Mouse (Mus musculus) limb, embryonic 14.5 days (tissue): ENCODE measurements at regions not wholly inside any gene's neighbourhood (a gene's known extent, or its start where the extent isn't known, plus 50 kb on each side); places are given as distances from the start of the nearest gene placed in this dataset.

Source experiments
- ATAC-seq: fragments of 200-750 bp; cut with Nextera tagmentation; 2 replicates; pipeline ENCODE4 v1.8.0; 2017; ENCODE audit warnings: low read depth, moderate number of reproducible peaks, moderate TSS enrichment; ENCODE audit not compliant: low FRiP score
- DNase-seq: peaks from one replicate; pipeline ENCODE4 v3.0.0-alpha.2; 2015; ENCODE audit warnings: low spot score
- H3K27ac ChIP-seq: fragments of 300-500 bp; sonication (generic); replicated peaks from 2 replicates; pipeline ENCODE4 v1.5.1; 2014; ENCODE audit warnings: low read depth, mild to moderate bottlenecking, low read length, moderate library complexity, mixed read lengths
- H3K27me3 ChIP-seq: fragments of 300-500 bp; sonication (generic); 2 replicates; pipeline ENCODE4 v1.6.1; 2014; ENCODE audit warnings: low read length, mixed read lengths; ENCODE audit not compliant: control insufficient read depth, insufficient read depth
- H3K36me3 ChIP-seq: fragments of 300-500 bp; sonication (generic); 2 replicates; pipeline ENCODE4 v1.6.1; 2014; ENCODE audit warnings: mild to moderate bottlenecking, low read length, moderate library complexity, mixed read lengths; ENCODE audit not compliant: control insufficient read depth, insufficient read depth
- H3K4me1 ChIP-seq: fragments of 300-500 bp; sonication (generic); 2 replicates; pipeline ENCODE4 v1.6.1; 2014; ENCODE audit warnings: antibody characterized with exemption, low read length, mixed read lengths; ENCODE audit not compliant: control insufficient read depth, insufficient read depth
- H3K4me2 ChIP-seq: fragments of 300-500 bp; sonication (generic); replicated peaks from 2 replicates; pipeline ENCODE4 v1.6.1; 2014; ENCODE audit warnings: low read depth, mild to moderate bottlenecking, low read length, moderate library complexity; ENCODE audit not compliant: severe bottlenecking
- H3K4me3 ChIP-seq: fragments of 300-500 bp; sonication (generic); replicated peaks from 2 replicates; pipeline ENCODE4 v1.5.1; 2014; ENCODE audit warnings: low read length
- H3K9ac ChIP-seq: fragments of 300-500 bp; sonication (generic); 2 replicates; pipeline ENCODE4 v1.6.1; 2014; ENCODE audit warnings: mild to moderate bottlenecking, low read depth, low read length, moderate library complexity; ENCODE audit not compliant: severe bottlenecking
- H3K9me3 ChIP-seq: fragments of 300-500 bp; sonication (generic); 2 replicates; pipeline ENCODE4 v1.6.1; 2016; ENCODE audit warnings: low read length; ENCODE audit not compliant: control insufficient read depth
- POLR2A ChIP-seq: fragments of 200-500 bp; IDR thresholded peaks from 2 replicates; pipeline ENCODE4 v1.8.0; 2012; ENCODE audit warnings: inconsistent platforms, mild to moderate bottlenecking, moderate library complexity, borderline replicate concordance; ENCODE audit not compliant: insufficient read depth, insufficient read length; ENCODE audit errors: extremely low read depth
- WGBS: fragments of 180-500 bp; shearing (Covaris S2); extraction: QIAGEN DNeasy Blood & Tissue Kit; methylation state at CpG from one replicate; pipeline ENCODE4 v1.1.7; 2014; 5-methylcytosine and 5-hydroxymethylcytosine counted together

- no peaks in the 10 kb centered on the region for H3K36me3 ChIP-seq
- ATAC-seq (no peak), DNase-seq (no peak)
- 80% methylated on average over 1 of the region's 1 CpGs for WGBS
- H3K27me3 ChIP-seq, result no peaks in the 10 kb centered on the region
- no peak overlapping the region for H3K4me3 ChIP-seq
- no peak overlapping the region for H3K27ac ChIP-seq
- peaks cover 14% of the 10 kb centered on the region for H3K4me1 ChIP-seq
- H3K9me3 ChIP-seq, result no peaks in the 10 kb centered on the region
- H3K4me2 ChIP-seq, result no peak overlapping the region
- TF ChIP-seq POLR2A, result no peak
- no peak overlapping the region for H3K9ac ChIP-seq
Measured at GRCm38 (mm10) chr7:51775968-51776367, 85.8 kb upstream of the Gas2 start.

GRCm38 (mm10) chr7:51783070-51783776, 78.6 kb upstream of the Gas2 start:
- no peak for TF ChIP-seq POLR2A
- WGBS, result 65% methylated on average over 4 of the region's 4 CpGs
- H3K4me2 ChIP-seq, result no peak overlapping the region

GRCm38 (mm10) chr7:51783923-51784686, 77.7 kb upstream of the Gas2 start:
- Histone ChIP-seq H3K4me2 (no peak overlapping the region), H3K4me1 (no peaks in the 10 kb centered on the region), H3K36me3 (no peaks in the 10 kb centered on the region), H3K27ac (no peak overlapping the region), H3K27me3 (no peaks in the 10 kb centered on the region), H3K4me3 (no peak overlapping the region), H3K9me3 (no peaks in the 10 kb centered on the region), H3K9ac (no peak overlapping the region)
- no peak for DNase-seq
- 53% methylated on average over 14 of the region's 14 CpGs for WGBS
- no peak for ATAC-seq
- TF ChIP-seq POLR2A, result no peak

More at GRCm38 (mm10) chr7:51783070-51783776, 78.6 kb upstream of the Gas2 start:
- H3K36me3 ChIP-seq, result no peaks in the 10 kb centered on the region
- H3K4me3 ChIP-seq, result no peak overlapping the region
- H3K27ac ChIP-seq, result no peak overlapping the region
- no peaks in the 10 kb centered on the region for H3K4me1 ChIP-seq
- DNase-seq (no peak), ATAC-seq (no peak)
- H3K9me3 ChIP-seq, result no peaks in the 10 kb centered on the region
- H3K9ac ChIP-seq, result no peak overlapping the region
- H3K27me3 ChIP-seq, result no peaks in the 10 kb centered on the region

GRCm38 (mm10) chr7:51790690-51791560, 70.9 kb upstream of the Gas2 start:
- H3K36me3 ChIP-seq, result no peaks in the 10 kb centered on the region
- H3K27me3 ChIP-seq, result no peaks in the 10 kb centered on the region
- no peak overlapping the region for H3K4me3 ChIP-seq
- DNase-seq (no peak), ATAC-seq (no peak)
- H3K9ac ChIP-seq, result no peak overlapping the region
- TF ChIP-seq POLR2A, result no peak
- 38% methylated on average over 17 of the region's 17 CpGs for WGBS
- no peaks in the 10 kb centered on the region for H3K4me1 ChIP-seq
- H3K27ac ChIP-seq, result no peak overlapping the region
- H3K4me2 ChIP-seq, result no peak overlapping the region
- no peaks in the 10 kb centered on the region for H3K9me3 ChIP-seq

- WGBS, result 81% methylated on average over 3 of the region's 3 CpGs
- ATAC-seq, result no peak
- Histone ChIP-seq H3K9ac (no peak overlapping the region), H3K27me3 (no peaks in the 10 kb centered on the region), H3K27ac (no peak overlapping the region), H3K4me3 (no peak overlapping the region), H3K4me2 (no peak overlapping the region), H3K9me3 (no peaks in the 10 kb centered on the region), H3K4me1 (no peaks in the 10 kb centered on the region), H3K36me3 (no peaks in the 10 kb centered on the region)
- no peak for DNase-seq
- no peak for TF ChIP-seq POLR2A
Measured at GRCm38 (mm10) chr7:51791561-51791863, 70.3 kb upstream of the Gas2 start.
